Mouse (Mus musculus) 3T3-L1 (cell line): ENCODE measurements around the gene Resp18.
A peak's percentile ranks its signal among the peaks of the same experiment; 100 is the strongest.

Experiments
- DNase-seq: peaks from one replicate; pipeline ENCODE4 v3.0.0-alpha.2; 2015; ENCODE audit warnings: low read depth, low spot score

Gene Resp18

GRCm38 (mm10) chr1:75278228-75278627 is at the start of gene Resp18:
Resp18 (minus strand) TSS chr1:75278415.
- DNase-seq, result no peak

GRCm38 (mm10) chr1:75327461-75327860 is 49.2 kb upstream of the Resp18 start:
- no peak for DNase-seq

- no peak for DNase-seq
Measured at GRCm38 (mm10) chr1:75319166-75319565, 41.0 kb upstream of the Resp18 start.

- no peak for DNase-seq
Measured at GRCm38 (mm10) chr1:75318736-75319135, 40.5 kb upstream of the Resp18 start.

GRCm38 (mm10) chr1:75318301-75318700 is 40.1 kb upstream of the Resp18 start:
- no peak for DNase-seq

GRCm38 (mm10) chr1:75317241-75318201 is 39.3 kb upstream of the Resp18 start, which contains the start of gene Dnpep:
Dnpep (minus strand) TSS chr1:75317990.
- DNase-seq, result peak; percentile 100

- DNase-seq, result peak; percentile 85
Measured at GRCm38 (mm10) chr1:75316861-75317240, 38.6 kb upstream of the Resp18 start.

GRCm38 (mm10) chr1:75315456-75316365 is 37.5 kb upstream of the Resp18 start:
- DNase-seq, result no peak

GRCm38 (mm10) chr1:75315011-75315410 is 36.8 kb upstream of the Resp18 start:
- no peak for DNase-seq

- no peak for DNase-seq
Measured at GRCm38 (mm10) chr1:75311694-75312093, 33.5 kb upstream of the Resp18 start.

GRCm38 (mm10) chr1:75304662-75305061 is 26.4 kb upstream of the Resp18 start:
- DNase-seq, result no peak

- no peak for DNase-seq
Measured at GRCm38 (mm10) chr1:75294294-75294693, 16.1 kb upstream of the Resp18 start.

- no peak for DNase-seq
Measured at GRCm38 (mm10) chr1:75293331-75293701, 15.1 kb upstream of the Resp18 start.

GRCm38 (mm10) chr1:75292476-75293330 is 14.5 kb upstream of the Resp18 start:
- DNase-seq, result peak; percentile 83

GRCm38 (mm10) chr1:75291321-75291720 is 13.1 kb upstream of the Resp18 start:
- DNase-seq, result no peak

- peak; percentile 81 for DNase-seq
Measured at GRCm38 (mm10) chr1:75290582-75290981, 12.4 kb upstream of the Resp18 start.

GRCm38 (mm10) chr1:75289888-75290431 is 11.7 kb upstream of the Resp18 start:
- no peak for DNase-seq

GRCm38 (mm10) chr1:75289376-75289775 is 11.2 kb upstream of the Resp18 start:
- no peak for DNase-seq

- DNase-seq, result no peak
Measured at GRCm38 (mm10) chr1:75284911-75285310, 6.7 kb upstream of the Resp18 start.

- no peak for DNase-seq
Measured at GRCm38 (mm10) chr1:75283017-75283416, 4.8 kb upstream of the Resp18 start.
